Mouse (Mus musculus): ENCODE results near the gene Ociad2. TPM values are rescaled to one million over a fixed set of nuclear protein-coding genes. Genes with fewer than 3 reads are reported as not detected.

The Ociad2 gene
- polyA plus RNA-seq (2014; fragmentation: Illumina TruSeq; extraction: RNeasy Lipid Tissue Mini Kit (QIAGEN cat#74804); ENCODE audit: low read depth, low replicate concordance), result 176 TPM

GRCm38 (mm10) chr5:73340723-73341235 lies at the start of gene Ociad2:
TSS of gene Ociad2 (minus strand) at chr5:73341028.

DNA sequence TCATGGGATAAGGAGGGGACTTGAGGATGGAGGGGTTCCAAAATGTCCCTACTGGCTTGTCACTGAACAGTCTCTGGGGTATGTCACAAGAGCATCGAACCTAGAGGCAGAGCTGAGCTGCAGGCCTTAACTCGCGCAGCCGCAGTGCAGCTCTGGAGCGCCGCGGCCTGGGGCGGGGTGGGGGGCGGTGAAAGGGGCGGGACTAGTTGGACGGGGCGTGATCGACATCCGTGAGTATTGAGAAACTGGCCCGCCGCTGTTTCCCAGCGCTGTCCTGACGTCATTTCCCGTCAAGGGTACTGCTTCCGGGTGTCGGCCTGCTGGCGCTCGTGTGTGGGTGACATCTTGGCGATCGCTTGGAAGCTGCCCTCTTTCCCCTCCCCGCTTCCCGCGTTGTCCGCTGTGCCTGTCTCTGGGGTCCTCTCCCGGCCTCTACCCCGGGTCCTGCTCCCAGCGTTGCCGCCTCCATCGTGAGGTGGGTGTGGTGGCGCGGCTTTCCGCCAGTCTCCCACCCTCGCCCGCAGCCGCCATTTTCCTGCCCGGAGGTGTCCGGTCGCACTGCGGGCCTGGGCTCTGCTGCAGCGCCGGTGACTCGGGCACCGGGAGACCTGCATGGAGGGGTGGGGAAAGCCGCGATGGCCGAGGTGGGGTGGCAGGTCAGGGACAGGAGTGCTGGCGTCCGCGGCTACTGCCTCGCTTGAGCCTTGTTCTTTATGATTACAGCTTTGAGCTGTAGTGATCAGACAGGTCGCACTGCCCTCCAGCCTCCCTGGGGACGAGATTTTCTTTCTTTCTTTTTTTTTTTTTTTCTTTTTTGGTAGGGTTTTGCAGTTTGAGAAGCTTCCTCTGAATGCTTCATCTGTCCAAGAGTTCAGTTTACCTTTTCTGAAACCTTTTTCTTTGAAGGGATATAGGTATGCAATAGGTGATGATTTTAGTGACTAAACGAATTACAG lies 48.0 kb downstream of the Ociad2 start, which contains the start of gene Ociad1:
TSS of gene Ociad1 (plus strand) at position 283 of the 956 bp plus-strand sequence.

Other genes with a start within 250 kb of the Ociad2 start
- 276 TPM for gene Fryl, start 84.4 kb downstream of the Ociad2 start, polyA plus RNA-seq (2014; fragmentation: Illumina TruSeq; extraction: RNeasy Lipid Tissue Mini Kit (QIAGEN cat#74804); ENCODE audit: low read depth, low replicate concordance)
- 392 TPM for gene Ociad1, start 48.2 kb downstream of the Ociad2 start, polyA plus RNA-seq (2014; fragmentation: Illumina TruSeq; extraction: RNeasy Lipid Tissue Mini Kit (QIAGEN cat#74804); ENCODE audit: low read depth, low replicate concordance)
- 18.8 TPM for gene Cwh43, start 65.0 kb upstream of the Ociad2 start, polyA plus RNA-seq (2014; fragmentation: Illumina TruSeq; extraction: RNeasy Lipid Tissue Mini Kit (QIAGEN cat#74804); ENCODE audit: low read depth, low replicate concordance)
- 32.7 TPM for gene Dcun1d4, start 140.0 kb upstream of the Ociad2 start, polyA plus RNA-seq (2014; fragmentation: Illumina TruSeq; extraction: RNeasy Lipid Tissue Mini Kit (QIAGEN cat#74804); ENCODE audit: low read depth, low replicate concordance)